Mouse (Mus musculus) spleen, postnatal 4 days (tissue): ENCODE results near the gene Git1.

Source experiments
- DNase-seq, 2 experiments: peaks; one replicate each; pipeline ENCODE4 v3.0.0; 2022; ENCODE audit warnings: low spot score in 2 of 2

The Git1 gene

DNA sequence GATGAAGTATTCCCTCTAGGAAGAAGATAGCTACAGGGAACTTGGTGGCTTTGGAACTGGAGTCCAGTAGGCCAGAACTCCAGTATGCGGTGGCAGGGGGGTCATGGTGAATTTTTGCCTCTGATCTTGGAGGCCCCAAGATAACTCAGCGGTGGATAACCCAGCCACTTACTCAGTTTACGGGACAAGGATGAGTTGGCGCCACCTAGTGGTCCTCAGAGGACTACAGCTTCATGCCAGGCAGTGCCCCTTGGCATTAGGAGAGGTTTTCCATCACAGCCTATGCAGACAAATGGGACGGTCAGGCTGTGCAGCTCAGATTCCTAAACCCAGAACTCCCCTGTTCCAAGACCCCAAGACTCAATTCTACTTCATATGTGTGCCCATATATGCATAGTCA, 8.0 kb downstream of the Git1 start:
- DNase-seq = peak; percentile 74 to 90

GRCm38 (mm10) chr11:77501971-77502370, 8.6 kb downstream of the Git1 start:
- DNase-seq = no peak

- DNase-seq = no peak
Observed at GRCm38 (mm10) chr11:77502481-77502880, 9.1 kb downstream of the Git1 start.

DNA sequence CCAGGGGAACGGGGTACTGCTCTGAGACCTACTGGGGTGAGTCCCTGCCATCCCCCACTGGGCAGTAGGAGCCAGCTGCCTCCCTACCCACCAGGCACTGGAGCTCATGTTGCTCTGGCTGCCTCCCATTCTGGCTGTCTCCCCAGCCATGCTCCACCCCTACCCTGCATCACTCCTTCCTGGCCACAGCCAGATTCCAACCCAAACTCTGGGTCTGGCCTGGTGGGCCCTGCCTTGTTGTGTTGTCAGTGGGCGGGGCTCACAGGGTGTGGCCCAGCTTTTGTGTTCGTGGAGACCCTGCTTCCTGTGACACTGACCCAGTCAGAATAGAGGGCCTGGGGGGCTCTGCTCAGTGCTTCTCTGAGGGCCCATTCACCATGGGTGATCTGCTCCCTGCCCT, 10.1 kb downstream of the Git1 start:
- no peak for DNase-seq

DNA sequence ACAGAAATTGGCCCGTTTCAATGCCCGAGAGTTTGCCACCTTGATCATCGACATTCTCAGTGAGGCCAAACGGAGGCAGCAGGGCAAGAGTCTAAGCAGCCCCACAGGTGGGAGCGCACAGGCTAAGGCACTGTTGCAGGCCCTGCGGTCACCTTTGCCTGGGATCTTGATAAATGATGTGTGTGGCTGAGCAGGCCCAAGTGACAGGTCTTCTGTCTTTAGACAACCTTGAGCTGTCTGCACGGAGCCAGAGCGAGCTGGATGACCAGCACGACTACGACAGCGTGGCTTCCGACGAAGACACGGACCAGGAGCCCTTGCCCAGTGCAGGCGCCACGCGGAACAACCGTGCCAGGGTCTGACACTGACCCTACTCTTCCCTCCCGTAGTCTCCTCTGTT, 11.0 kb downstream of the Git1 start:
- no peak for DNase-seq

GRCm38 (mm10) chr11:77505291-77505980, 12.1 kb downstream of the Git1 start:
- DNase-seq = no peak

- peak in 1 of 2 experiments; percentile 63 for DNase-seq
Observed at GRCm38 (mm10) chr11:77506273-77506672, 12.9 kb downstream of the Git1 start.

- no peak for DNase-seq
Observed at GRCm38 (mm10) chr11:77506941-77507340, 13.6 kb downstream of the Git1 start.

DNA sequence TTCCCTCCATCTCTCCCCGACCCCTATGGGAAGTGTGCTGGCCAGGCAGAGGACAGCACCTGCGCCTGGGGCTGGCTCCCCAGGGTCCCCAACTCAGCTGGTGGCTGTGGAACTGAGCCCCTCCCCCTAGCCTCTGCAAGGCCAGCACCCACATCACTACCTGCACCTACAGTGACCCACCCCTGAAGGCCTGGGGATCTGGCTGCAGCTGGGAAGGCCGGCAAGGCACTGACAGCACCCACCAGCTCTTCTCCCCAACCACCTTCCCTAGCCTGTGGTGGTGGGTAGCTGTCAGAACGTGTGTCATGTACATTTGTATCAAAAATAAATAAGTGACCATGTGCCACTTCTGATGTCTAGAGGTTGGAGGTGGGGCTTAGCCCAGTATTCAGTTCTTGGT, 14.1 kb downstream of the Git1 start:
- no peak for DNase-seq

- DNase-seq = peak; percentile 83 to 95
Observed at GRCm38 (mm10) chr11:77508068-77509021, 15.0 kb downstream of the Git1 start.

GRCm38 (mm10) chr11:77511336-77511735, 18.0 kb downstream of the Git1 start:
- DNase-seq = peak in 1 of 2 experiments; percentile 54

GRCm38 (mm10) chr11:77512891-77513810, 19.8 kb downstream of the Git1 start:
- peak; percentile 82 to 91 for DNase-seq

DNA sequence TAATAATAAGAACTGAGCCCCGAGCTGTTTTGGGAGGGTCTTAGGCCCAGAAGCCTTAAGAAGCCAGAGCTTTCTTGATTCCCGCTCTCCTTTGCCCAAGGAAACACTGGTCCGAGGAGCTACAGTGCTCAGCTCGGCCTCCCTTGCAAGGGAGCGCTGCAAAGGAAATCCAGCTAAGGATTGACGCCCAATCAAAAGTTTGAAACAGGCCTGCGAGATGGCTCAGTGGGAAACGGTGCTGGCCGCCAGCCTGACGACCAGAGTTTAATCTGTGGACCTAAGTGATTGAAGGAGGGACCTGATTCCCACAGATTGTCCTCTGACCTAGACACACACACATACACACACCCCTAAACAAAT, 20.4 kb downstream of the Git1 start:
- peak; percentile 15 to 63 for DNase-seq

DNA sequence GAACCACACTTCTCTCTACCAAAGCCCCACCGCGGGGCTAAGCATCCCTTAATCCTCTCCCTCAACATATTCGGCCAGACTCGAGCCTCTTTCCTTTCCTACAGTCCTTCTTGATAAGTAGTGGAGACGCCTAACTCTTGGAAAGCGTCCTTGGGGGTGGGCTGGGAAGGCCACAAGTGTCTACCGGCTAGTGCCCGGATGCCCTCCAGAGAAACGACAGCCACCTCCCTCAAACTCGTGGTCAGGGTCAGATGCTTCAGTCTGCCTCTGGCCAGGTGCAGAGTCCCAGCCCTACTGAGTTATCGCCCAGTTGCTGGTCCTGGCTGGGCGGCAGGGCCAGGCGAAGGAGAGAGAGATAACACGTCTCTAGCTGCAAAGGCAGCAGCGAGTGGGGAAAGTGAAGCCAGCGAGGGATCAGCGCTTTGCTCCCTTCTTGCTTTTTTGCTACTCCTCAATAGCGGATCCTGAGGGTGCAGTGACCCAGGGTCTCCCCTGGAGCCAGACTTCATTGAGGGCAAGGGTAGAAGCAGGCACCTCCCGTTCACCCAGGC, 21.0 kb downstream of the Git1 start:
- DNase-seq = peak; percentile 57 to 80

DNA sequence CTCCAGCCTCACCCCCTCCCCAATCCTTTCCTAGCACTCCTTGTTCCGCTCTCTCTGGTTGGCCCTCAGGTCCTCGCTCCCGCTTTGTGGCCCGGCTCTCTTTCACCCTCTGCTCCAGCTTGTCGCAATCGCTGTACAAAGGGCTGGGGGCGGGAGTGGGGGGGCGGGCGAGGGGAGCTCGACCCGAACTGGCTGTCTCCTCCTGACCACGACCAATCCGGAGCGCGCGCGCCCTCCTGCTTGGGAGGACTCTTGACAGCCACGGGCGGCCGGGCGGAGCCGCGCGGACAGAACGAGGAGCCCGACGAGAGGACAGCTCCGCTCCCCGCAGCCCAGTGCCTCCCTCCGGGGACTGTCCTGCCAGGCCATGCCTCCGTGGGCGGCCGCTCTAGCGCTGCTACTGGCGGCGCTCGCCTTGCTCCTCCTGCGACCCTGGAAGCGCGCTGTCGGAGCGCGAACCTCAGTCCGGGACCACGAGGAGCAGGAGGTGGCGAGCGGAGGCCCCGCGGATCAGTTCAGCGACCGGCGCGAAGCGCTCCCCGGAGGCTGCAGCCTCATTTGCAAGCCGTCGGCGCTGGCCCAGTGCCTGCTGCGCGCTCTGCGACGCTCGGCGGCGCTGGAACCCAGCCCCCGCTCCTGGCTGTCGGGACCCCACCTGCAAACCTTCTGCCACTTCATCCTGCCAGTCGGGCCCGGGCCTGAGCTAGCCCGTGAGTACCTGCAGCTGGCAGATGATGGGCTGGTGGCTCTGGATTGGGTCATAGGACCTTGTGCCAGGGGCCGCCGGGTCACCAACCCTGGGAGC, 21.7 kb downstream of the Git1 start, which contains the start of gene Abhd15:
Abhd15 (plus strand) TSS at position 290 of the 805 bp plus-strand sequence.
- DNase-seq = peak; percentile 70 to 88

GRCm38 (mm10) chr11:77515637-77516552, 22.5 kb downstream of the Git1 start, which contains the start of gene Trp53i13:
Trp53i13 (minus strand) TSS chr11:77515980.
- peak; percentile 43 to 74 for DNase-seq

- peak in 1 of 2 experiments; percentile 56 for DNase-seq
Observed at GRCm38 (mm10) chr11:77516553-77517425, 23.4 kb downstream of the Git1 start.

GRCm38 (mm10) chr11:77518051-77518798, 24.9 kb downstream of the Git1 start:
- DNase-seq = peak; percentile 19 to 68
